Mouse (Mus musculus) testis, postnatal 14 days (tissue): Measurements from ENCODE around the gene Gm45717.

Experiments used
- DNase-seq: peaks from one replicate; pipeline ENCODE4 v3.0.0; 2021; ENCODE audit warnings: low spot score

Gene Gm45717

GRCm38 (mm10) chr7:140967862-140968591 is 12.3 kb upstream of the Gm45717 start:
- no peak for DNase-seq

GRCm38 (mm10) chr7:140966921-140967320 is 11.2 kb upstream of the Gm45717 start, which contains the start of gene Ifitm1:
TSS of gene Ifitm1 (plus strand) at chr7:140967221.
- DNase-seq: no peak

- no peak for DNase-seq
These were observed 7.0 kb upstream of the Gm45717 start for GRCm38 (mm10) chr7:140962733-140963132.

GRCm38 (mm10) chr7:140961416-140961815 is 5.7 kb upstream of the Gm45717 start:
- DNase-seq: no peak

- no peak for DNase-seq
These were observed 4.3 kb upstream of the Gm45717 start for GRCm38 (mm10) chr7:140960026-140960425.

GRCm38 (mm10) chr7:140959181-140959901 is 3.6 kb upstream of the Gm45717 start:
- no peak for DNase-seq

GRCm38 (mm10) chr7:140956556-140956869 is 776 bp upstream of the Gm45717 start:
- DNase-seq: no peak

- no peak for DNase-seq
These were observed 395 bp downstream of the Gm45717 start for GRCm38 (mm10) chr7:140955342-140955741.

- DNase-seq: no peak
These were observed 1.0 kb downstream of the Gm45717 start for GRCm38 (mm10) chr7:140954733-140955071.

GRCm38 (mm10) chr7:140953800-140954732 is 1.7 kb downstream of the Gm45717 start:
- no peak for DNase-seq

- no peak for DNase-seq
These were observed 2.6 kb downstream of the Gm45717 start for GRCm38 (mm10) chr7:140953133-140953532.

GRCm38 (mm10) chr7:140952441-140952840 is 3.3 kb downstream of the Gm45717 start:
- DNase-seq: no peak

- DNase-seq: no peak
These were observed 4.0 kb downstream of the Gm45717 start for GRCm38 (mm10) chr7:140951765-140952164.

GRCm38 (mm10) chr7:140951051-140951450 is 4.7 kb downstream of the Gm45717 start:
- DNase-seq: no peak

GRCm38 (mm10) chr7:140949824-140950530 is 5.8 kb downstream of the Gm45717 start, which contains the start of gene Ifitm5:
TSS of gene Ifitm5 (minus strand) at chr7:140950291.
- no peak for DNase-seq

GRCm38 (mm10) chr7:140949255-140949654 is 6.5 kb downstream of the Gm45717 start:
- DNase-seq: no peak

- peak; percentile 68 for DNase-seq
These were observed 7.6 kb downstream of the Gm45717 start for GRCm38 (mm10) chr7:140948161-140948560.

- DNase-seq: no peak
These were observed 8.8 kb downstream of the Gm45717 start for GRCm38 (mm10) chr7:140946980-140947379.

GRCm38 (mm10) chr7:140946311-140946710 is 9.4 kb downstream of the Gm45717 start:
- DNase-seq: no peak

GRCm38 (mm10) chr7:140945247-140945646 is 10.5 kb downstream of the Gm45717 start:
- no peak for DNase-seq

GRCm38 (mm10) chr7:140944236-140944635 is 11.5 kb downstream of the Gm45717 start:
- no peak for DNase-seq

- no peak for DNase-seq
These were observed 12.4 kb downstream of the Gm45717 start for GRCm38 (mm10) chr7:140943356-140943755.
